ENCODE assay signal across 26 mouse cellular contexts in genomic region chr11:63769738-63770137, GRCm38 (mm10).
A peak's percentile ranks its signal among the peaks of the same experiment; 100 is the strongest.
DNase-seq lines count a peak whose midpoint lies in the region; ATAC-seq and TF ChIP-seq lines count a peak whose summit lies in the region.
"Had no signal": no experiment of that assay in that cellular context is flagged by ENCODE, and none has a peak within 500 bp of the region (broad histone marks: within the 10 kb centered on the region; RNA-seq: fewer than 3 reads in every experiment).

No protein-coding gene starts in this region.

- no peak overlapping the region for H3K9ac ChIP-seq in intestine, postnatal 0 days (ENCODE audit: low read depth, low read length)
- no peak overlapping the region for H3K9ac ChIP-seq in intestine, embryonic 16.5 days (ENCODE audit: low read depth, low read length)
- no peak overlapping the region for H3K9ac ChIP-seq in lung, postnatal 0 days (replicated peaks; ENCODE audit: low read depth)
- no peak overlapping the region for H3K9ac ChIP-seq in liver, embryonic 12.5 days
- H3K9ac ChIP-seq: heart, embryonic 15.5 days; hindbrain, embryonic 14.5 days; intestine, embryonic 15.5 days; limb, embryonic 12.5 days; liver, embryonic 13.5 days; midbrain, embryonic 15.5 days; neural tube, embryonic 15.5 days; stomach, embryonic 15.5 days had no signal

- in situ Hi-C loops in Patski (cut with MboI; ENCODE audit: low pct_unique_long_range_greater_than_20kb) = no loop called here

- TF ChIP-seq EP300 in lung, postnatal 0 days (IDR thresholded peaks at IDR 0.05) = no peak

- H3K9me3 ChIP-seq in intestine, postnatal 0 days (ENCODE audit: control insufficient read depth) = no peaks in the 10 kb centered on the region
- no peaks in the 10 kb centered on the region for H3K9me3 ChIP-seq in intestine, embryonic 16.5 days (ENCODE audit: control insufficient read depth, low read length)
- H3K9me3 ChIP-seq in lung, postnatal 0 days (ENCODE audit: low read length) = no peaks in the 10 kb centered on the region
- no peaks in the 10 kb centered on the region for H3K9me3 ChIP-seq in liver, embryonic 12.5 days (replicated peaks)
- H3K9me3 ChIP-seq: heart, embryonic 15.5 days; intestine, embryonic 15.5 days; liver, embryonic 13.5 days; midbrain, embryonic 15.5 days; neural tube, embryonic 15.5 days; stomach, embryonic 15.5 days had no signal

- no peak overlapping the region for H3K4me3 ChIP-seq in intestine, postnatal 0 days (ENCODE audit: low read depth, low read length)
- no peak overlapping the region for H3K4me3 ChIP-seq in intestine, embryonic 16.5 days (ENCODE audit: low read length)
- H3K4me3 ChIP-seq in lung, postnatal 0 days (ENCODE audit: low read depth, low read length) = no peak overlapping the region
- no peak overlapping the region for H3K4me3 ChIP-seq in liver, embryonic 12.5 days
- H3K4me3 ChIP-seq: heart, embryonic 15.5 days; intestine, embryonic 15.5 days; limb, embryonic 12.5 days; liver, embryonic 13.5 days; midbrain, embryonic 15.5 days; neural tube, embryonic 15.5 days; stomach, embryonic 15.5 days had no signal

- POLR2A ChIA-PET in Patski (lab: Charles Lee) = no interaction called here

- H3K36me3 ChIP-seq in intestine, postnatal 0 days (ENCODE audit: control insufficient read depth, insufficient read depth) = no peaks in the 10 kb centered on the region
- no peaks in the 10 kb centered on the region for H3K36me3 ChIP-seq in intestine, embryonic 16.5 days (ENCODE audit: control insufficient read depth, insufficient read depth, low read length)
- H3K36me3 ChIP-seq in lung, postnatal 0 days (ENCODE audit: insufficient read depth, low read length) = no peaks in the 10 kb centered on the region
- no peaks in the 10 kb centered on the region for H3K36me3 ChIP-seq in liver, embryonic 12.5 days
- H3K36me3 ChIP-seq: heart, embryonic 15.5 days; intestine, embryonic 15.5 days; limb, embryonic 12.5 days; liver, embryonic 13.5 days; midbrain, embryonic 15.5 days; neural tube, embryonic 15.5 days; stomach, embryonic 15.5 days had no signal

- 0 out of 2 replicates have a peak, but pooled peaks have one; percentile 15 for TF ChIP-seq CTCF in intestine, postnatal 0 days (IDR thresholded peaks at IDR 0.05; ENCODE audit: low read depth)
- TF ChIP-seq CTCF in lung, postnatal 0 days (IDR thresholded peaks at IDR 0.05) = peak; percentile 23; the same call in 1 of the 2 replicates
- TF ChIP-seq CTCF in Patski (IDR thresholded peaks at IDR 0.05) = peak; percentile 39

- H3K27ac ChIP-seq in intestine, postnatal 0 days (ENCODE audit: low read depth, low read length) = no peak overlapping the region
- no peak overlapping the region for H3K27ac ChIP-seq in intestine, embryonic 16.5 days (ENCODE audit: low read length)
- H3K27ac ChIP-seq in lung, postnatal 0 days (ENCODE audit: low read length) = no peak overlapping the region
- no peak overlapping the region for H3K27ac ChIP-seq in liver, embryonic 12.5 days
- H3K27ac ChIP-seq: heart, embryonic 15.5 days; hindbrain, embryonic 14.5 days; intestine, embryonic 15.5 days; limb, embryonic 12.5 days; liver, embryonic 13.5 days; macrophage; midbrain, embryonic 15.5 days; neural tube, embryonic 15.5 days; stomach, embryonic 15.5 days had no signal

- DNase-seq in lung, postnatal 0 days (ENCODE audit: low spot score) = no peak
- DNase-seq in lung, postnatal 14 days = no peak
- no peak for DNase-seq in Patski (ENCODE audit: low read depth, low spot score)
- DNase-seq in right cerebral cortex, adult 18-20 months = no peak
- DNase-seq: adrenal gland, adult 8-10 months; cerebellum, adult 2 months; cerebellum, postnatal 36 days; gastrocnemius, postnatal 10 days; heart, postnatal 4 days; liver, embryonic 13.5 days; lung, adult 2 months; thymus, adult 18-20 months; thymus, postnatal 36 days had no signal

- 98% methylated on average over 2 of the region's 2 CpGs for WGBS in intestine, postnatal 0 days
- over 99% methylated on average over 2 of the region's 2 CpGs for WGBS in intestine, embryonic 16.5 days
- 97% methylated on average over 2 of the region's 2 CpGs for WGBS in lung, postnatal 0 days
- 92% methylated on average over 2 of the region's 2 CpGs for WGBS in liver, embryonic 12.5 days (ENCODE audit: insufficient replicate concordance)

- no peak overlapping the region for H3K4me2 ChIP-seq in intestine, postnatal 0 days (replicated peaks; ENCODE audit: low read depth)
- H3K4me2 ChIP-seq in intestine, embryonic 16.5 days (ENCODE audit: low read depth, low read length) = no peak overlapping the region
- H3K4me2 ChIP-seq in lung, postnatal 0 days (replicated peaks; ENCODE audit: low read depth, low read length) = no peak overlapping the region
- H3K4me2 ChIP-seq in liver, embryonic 12.5 days = no peak overlapping the region
- H3K4me2 ChIP-seq: heart, embryonic 15.5 days; hindbrain, embryonic 14.5 days; intestine, embryonic 15.5 days; limb, embryonic 12.5 days; liver, embryonic 13.5 days; midbrain, embryonic 15.5 days; neural tube, embryonic 15.5 days; stomach, embryonic 15.5 days had no signal

- no peak for ATAC-seq in intestine, postnatal 0 days
- ATAC-seq in intestine, embryonic 16.5 days = no peak
- no peak for ATAC-seq in lung, postnatal 0 days
- no peak for ATAC-seq in Patski
- ATAC-seq in liver, embryonic 12.5 days = no peak
- ATAC-seq: activated CD4-positive, CD25-positive, alpha-beta regulatory T cell, adult 4 months; forebrain, embryonic 14.5 days; intestine, embryonic 15.5 days; midbrain, embryonic 15.5 days had no signal

- H3K27me3 ChIP-seq in intestine, postnatal 0 days (replicated peaks; ENCODE audit: control insufficient read depth, insufficient read depth, low read length) = no peaks in the 10 kb centered on the region
- H3K27me3 ChIP-seq in intestine, embryonic 16.5 days (replicated peaks; ENCODE audit: control insufficient read depth, insufficient read depth, low read length) = no peaks in the 10 kb centered on the region
- no peaks in the 10 kb centered on the region for H3K27me3 ChIP-seq in lung, postnatal 0 days (replicated peaks; ENCODE audit: insufficient read depth, low read length)
- peaks cover 4% of the 10 kb centered on the region for H3K27me3 ChIP-seq in Patski
- no peaks in the 10 kb centered on the region for H3K27me3 ChIP-seq in liver, embryonic 12.5 days (replicated peaks)
- H3K27me3 ChIP-seq: heart, embryonic 15.5 days; intestine, embryonic 15.5 days; limb, embryonic 12.5 days; liver, embryonic 13.5 days; midbrain, embryonic 15.5 days; neural tube, embryonic 15.5 days; stomach, embryonic 15.5 days had no signal

- H3K4me1 ChIP-seq in intestine, postnatal 0 days (replicated peaks; ENCODE audit: control insufficient read depth, insufficient read depth, low read length) = no peaks in the 10 kb centered on the region
- H3K4me1 ChIP-seq in intestine, embryonic 16.5 days (ENCODE audit: control insufficient read depth, insufficient read depth, low read length) = no peaks in the 10 kb centered on the region
- no peaks in the 10 kb centered on the region for H3K4me1 ChIP-seq in lung, postnatal 0 days (ENCODE audit: insufficient read depth, low read depth, low read length)
- no peaks in the 10 kb centered on the region for H3K4me1 ChIP-seq in liver, embryonic 12.5 days
- H3K4me1 ChIP-seq: heart, embryonic 15.5 days; liver, embryonic 13.5 days; midbrain, embryonic 15.5 days; neural tube, embryonic 15.5 days; stomach, embryonic 15.5 days had no signal

- CTCF ChIA-PET in Patski (lab: Charles Lee) = no interaction called here
